Mouse (Mus musculus): ENCODE data around the gene Arhgap24.

- TF ChIP-seq CTCF (conservative IDR thresholded peaks at IDR 0.05; ENCODE audit: low read length) (no peak), POU5F1 (IDR thresholded peaks at IDR 0.05; ENCODE audit: borderline replicate concordance, low read length) (no peak)
Observed at GRCm38 (mm10) chr5:102744051-102744450, 262.9 kb downstream of the Arhgap24 start.

Data from E14TG2a.4 (cell line).